Mouse (Mus musculus): ENCODE measurements at regions not wholly inside any gene's neighbourhood (a gene's known extent, or its start where the extent isn't known, plus 50 kb on each side); places are given as distances from the start of the nearest gene placed in this dataset.

GRCm38 (mm10) chr4:92574586-92574985, 383.0 kb upstream of the Gm12666 start:
- intact Hi-C loops (cut with DNase I), result no loop called here
- no peak for DNase-seq

- no peak for DNase-seq
- intact Hi-C loops (cut with DNase I), result no loop called here
Observed at GRCm38 (mm10) chr4:92565357-92565756, 373.8 kb upstream of the Gm12666 start.

DNA sequence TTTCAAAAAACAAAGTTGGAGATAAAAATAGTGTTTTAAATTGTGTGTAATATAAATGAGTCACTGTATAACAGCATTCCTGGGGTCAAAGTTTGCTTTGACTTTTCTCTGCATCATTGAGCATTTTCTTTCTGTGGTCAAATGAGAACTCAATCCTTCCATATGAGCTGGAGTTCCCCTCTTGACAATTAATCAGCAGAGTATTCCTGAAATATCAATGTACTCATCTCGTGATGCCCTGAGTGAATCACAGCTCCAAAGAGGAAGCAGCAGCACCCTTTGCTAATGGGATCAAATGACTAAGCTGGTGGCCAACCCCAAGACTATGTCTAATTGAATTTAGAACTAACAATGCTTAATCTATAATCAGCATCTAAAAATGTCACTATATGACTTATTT, 363.6 kb upstream of the Gm12666 start:
- DNase-seq, result no peak
- intact Hi-C loops (cut with DNase I), result no loop called here

DNA sequence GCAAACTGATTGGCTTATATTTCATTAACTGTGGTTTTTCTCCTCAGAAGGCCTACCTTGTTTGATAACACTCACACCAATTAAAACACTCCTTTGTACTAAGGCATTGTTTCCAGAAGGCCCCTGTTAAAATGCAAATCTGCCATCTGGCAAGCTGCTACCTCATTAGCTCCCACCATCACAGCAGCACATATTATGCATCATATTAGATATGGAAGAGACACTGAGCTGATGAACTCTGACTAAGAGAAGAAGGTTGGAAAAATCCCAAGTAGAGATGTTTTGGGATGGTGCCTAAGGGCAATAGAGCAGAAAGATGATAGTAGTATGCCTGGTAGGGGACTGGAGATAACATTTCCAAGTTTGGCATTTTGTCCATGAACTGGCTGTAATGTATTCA, 350.5 kb upstream of the Gm12666 start:
- peak; percentile 42 for DNase-seq
- intact Hi-C loops (cut with DNase I), result no loop called here

DNA sequence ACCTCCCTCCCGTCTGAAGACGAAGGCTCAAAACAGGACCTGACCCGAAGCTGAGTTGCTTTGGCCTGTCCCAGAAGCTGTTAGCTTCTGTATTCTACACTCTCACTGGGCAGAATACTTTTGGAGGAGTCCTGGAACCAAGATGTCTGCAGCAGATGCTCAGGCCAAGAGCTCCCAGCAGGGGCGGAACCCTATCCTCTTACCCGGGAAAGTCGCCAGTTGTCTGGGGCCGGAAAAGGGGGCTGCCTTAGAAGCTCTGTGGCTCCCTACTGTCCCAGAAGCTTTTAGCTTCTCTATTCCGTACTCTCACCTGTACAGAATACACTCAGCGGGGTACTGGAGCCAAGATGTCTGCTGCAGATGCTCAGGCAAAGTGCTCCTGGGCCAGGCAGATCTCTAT, 346.7 kb upstream of the Gm12666 start:
- intact Hi-C loops (cut with DNase I), result no loop called here
- peak; percentile 65 for DNase-seq

- intact Hi-C loops (cut with DNase I), result no loop called here
- DNase-seq, result no peak
Observed at GRCm38 (mm10) chr4:92502010-92502409, 310.5 kb upstream of the Gm12666 start.

DNA sequence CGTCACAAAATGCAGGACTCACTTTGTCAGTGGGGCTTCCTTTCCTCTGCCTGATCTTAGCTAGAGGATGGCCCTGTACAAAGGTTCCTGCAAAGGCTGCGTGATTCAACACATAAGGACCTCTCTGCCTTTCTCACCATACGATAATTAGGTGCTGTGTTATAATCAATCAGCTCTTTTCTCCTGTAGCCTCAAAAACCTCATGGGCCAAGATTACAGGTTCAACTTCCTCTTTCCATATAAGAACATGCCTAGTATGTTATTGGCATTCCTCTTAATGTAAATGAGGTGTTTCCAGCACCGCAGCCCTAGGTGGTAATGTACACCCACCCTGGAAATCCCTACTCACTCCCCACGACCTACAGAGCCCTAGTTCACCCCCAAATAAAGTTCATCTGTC, 308.6 kb upstream of the Gm12666 start:
- no peak for DNase-seq
- intact Hi-C loops (cut with DNase I), result no loop called here

- no peak for DNase-seq
- intact Hi-C loops (cut with DNase I), result no loop called here
Observed at GRCm38 (mm10) chr4:92486603-92487002, 295.1 kb upstream of the Gm12666 start.

DNA sequence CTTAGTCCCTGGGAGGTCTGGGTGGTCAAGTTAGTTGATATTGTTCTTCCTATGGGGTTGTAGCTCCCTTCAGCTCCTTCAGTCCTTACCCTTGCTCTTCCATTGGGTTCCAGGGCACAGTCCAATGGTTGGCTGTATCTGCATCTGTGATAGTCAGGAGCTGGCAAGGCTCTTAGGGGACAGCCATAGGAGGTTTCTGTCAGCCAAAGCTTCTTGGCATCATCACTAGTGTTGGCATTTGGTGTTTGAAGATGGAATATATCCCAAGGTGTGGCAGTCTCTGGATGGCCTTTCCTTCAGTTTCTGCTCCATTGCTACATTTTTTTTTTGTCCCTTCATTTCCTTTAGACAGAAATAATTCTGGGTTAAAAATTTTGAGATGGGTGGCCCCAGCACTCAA, 266.6 kb upstream of the Gm12666 start:
- intact Hi-C loops (cut with DNase I), result no loop called here

More for the DNA sequence above, 266.6 kb upstream of the Gm12666 start:
- DNase-seq, result no peak
